Mouse (Mus musculus) cerebellum, adult 9-10 months (tissue): ENCODE results near the gene Susd1.

Experiments
- DNase-seq: peaks from one replicate; pipeline ENCODE4 v3.0.0; 2022

Gene Susd1

DNA sequence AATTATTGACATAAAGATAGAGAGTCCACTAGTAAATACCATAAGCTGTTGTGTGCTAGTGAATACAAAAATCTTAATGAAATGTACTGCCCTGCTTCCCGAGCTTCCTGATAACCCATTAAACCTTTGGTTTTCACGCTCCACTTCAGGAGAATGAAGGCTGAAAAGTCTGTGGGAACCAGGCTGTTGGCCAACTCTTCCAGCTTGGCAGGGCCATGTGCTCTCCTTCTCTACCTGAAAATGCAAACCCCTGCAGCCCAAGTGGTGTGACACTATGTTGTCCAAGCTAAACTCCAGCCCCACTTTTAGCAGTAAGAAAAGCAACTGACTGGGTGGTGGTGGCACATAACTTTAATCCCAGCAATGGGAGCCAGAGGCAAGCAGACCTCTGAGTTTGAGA is 162.5 kb downstream of the Susd1 start:
- no peak for DNase-seq

DNA sequence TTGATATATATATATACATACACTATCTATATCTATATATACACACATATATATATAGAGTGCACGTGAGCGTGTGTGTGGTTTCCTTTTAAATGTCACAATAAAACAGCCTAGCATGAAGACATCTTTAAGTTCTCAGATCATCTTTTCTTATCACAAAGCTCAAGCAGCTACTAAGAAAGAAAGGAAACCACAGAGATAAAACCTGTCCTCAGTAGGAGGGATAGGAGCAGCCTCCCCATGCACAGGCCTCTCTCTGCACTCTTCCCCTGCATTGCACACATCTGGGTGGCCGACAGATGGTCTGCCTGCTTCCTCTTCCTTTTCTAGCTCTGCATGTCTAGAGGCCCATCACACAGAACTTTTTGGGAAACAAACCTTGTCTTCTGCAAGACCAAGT is 162.9 kb downstream of the Susd1 start:
- no peak for DNase-seq

DNA sequence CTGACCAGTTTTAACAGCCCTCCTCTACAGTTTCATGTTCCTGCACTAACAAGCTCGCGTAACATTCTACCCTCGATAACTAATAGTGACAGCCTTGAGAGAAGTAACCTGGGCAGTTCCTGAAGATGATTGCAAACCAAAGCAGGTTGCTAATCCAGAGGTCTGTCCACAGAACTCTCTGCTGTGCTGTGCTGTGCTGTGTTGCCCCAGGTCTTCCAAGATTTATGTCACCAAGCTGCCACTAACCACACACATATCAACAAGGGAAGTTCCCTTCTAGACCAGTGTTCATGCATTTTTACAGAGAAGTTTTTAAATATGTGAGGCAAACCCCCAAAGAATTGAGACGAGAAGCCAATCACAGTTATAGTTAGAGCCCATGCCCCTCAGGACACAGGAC is 164.3 kb downstream of the Susd1 start:
- DNase-seq: no peak

DNA sequence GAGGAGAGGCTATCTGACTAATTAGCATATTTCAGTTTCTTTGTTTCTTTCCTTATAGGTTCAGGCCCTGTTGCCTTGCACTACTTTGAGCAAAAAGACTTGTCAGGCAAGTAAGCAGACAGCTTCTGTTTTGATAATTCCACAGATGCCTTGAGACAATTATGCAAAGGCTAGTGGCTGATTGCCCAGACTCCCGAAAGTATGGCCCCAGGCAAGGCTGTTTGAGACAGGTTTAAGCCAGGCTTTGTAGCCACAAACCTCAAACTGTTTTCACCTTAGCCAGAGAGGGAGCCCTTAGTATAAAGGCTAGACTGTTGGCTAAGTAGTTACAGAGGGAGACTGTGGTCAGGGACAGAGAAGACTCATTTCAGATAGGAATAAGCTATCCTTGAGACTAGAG is 165.1 kb downstream of the Susd1 start:
- DNase-seq: no peak

DNA sequence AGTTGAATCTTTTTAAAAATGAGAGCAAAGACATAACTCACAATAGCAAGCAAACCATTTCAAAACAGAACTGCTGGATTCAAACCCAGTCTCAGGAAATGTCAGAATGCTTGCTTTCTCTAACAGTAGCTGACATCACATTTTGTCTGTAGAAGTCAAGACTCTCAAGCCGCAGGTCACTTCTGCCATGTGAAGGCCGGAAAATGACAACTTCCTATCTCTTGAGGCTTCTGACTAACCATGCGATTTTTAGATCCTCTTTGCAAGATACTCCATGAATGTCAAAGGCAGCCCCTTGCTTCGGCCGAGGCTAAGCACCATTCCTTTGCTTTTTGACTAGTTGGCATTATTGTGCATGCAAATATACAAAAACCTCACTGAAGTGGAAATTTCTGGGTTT is 172.8 kb downstream of the Susd1 start:
- DNase-seq: no peak

DNA sequence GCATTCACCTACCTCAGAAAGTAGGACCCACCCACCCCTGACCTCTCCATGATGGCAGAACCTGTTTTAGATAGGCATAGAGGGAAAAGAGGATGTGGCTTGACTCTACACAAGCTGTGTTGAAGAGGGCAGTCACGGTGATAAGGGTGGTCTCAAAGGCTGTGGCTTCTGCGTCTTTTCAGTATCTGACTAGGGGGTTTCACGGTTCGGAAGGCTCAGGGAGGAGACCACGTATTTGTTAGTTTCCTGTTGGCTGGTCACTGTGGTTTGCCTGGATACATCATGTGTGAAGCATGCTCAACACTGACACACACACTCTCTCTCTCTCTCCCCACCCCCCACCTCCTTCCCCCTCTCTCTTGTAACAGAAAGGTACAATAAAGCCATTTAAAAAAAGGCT is 173.3 kb downstream of the Susd1 start:
- DNase-seq: no peak
